Mouse (Mus musculus) MEL (cell line): ENCODE measurements around the gene Rsph3a. TPM values are rescaled to one million over a fixed set of nuclear protein-coding genes. Genes with fewer than 3 reads are reported as not detected.

ENCODE experiments used
- DNase-seq: peaks from one replicate; pipeline ENCODE4 v3.0.0; 2011; ENCODE audit warnings: low read depth, low spot score
- H3K27ac ChIP-seq: 2 replicates; pipeline ENCODE4 v1.5.1; 2012; ENCODE audit warnings: low read depth, mild to moderate bottlenecking, control low read depth, low read length, moderate library complexity; ENCODE audit not compliant: control insufficient read depth
- H3K27me3 ChIP-seq, 2 experiments: fragments of 150-350 bp in 1 of 2; sonication (generic) in 1 of 2; 2 replicates each; pipeline ENCODE4 v1.6.1; 2012; ENCODE audit warnings: low read length in 2 of 2, mild to moderate bottlenecking in 2 of 2, improper control_type of control experiment in 1 of 2, moderate library complexity in 1 of 2; ENCODE audit not compliant: insufficient read depth in 2 of 2, control insufficient read depth in 1 of 2
- H3K36me3 ChIP-seq, 2 experiments: 2 replicates each; pipeline ENCODE4 v1.6.1; 2012 to 2014; ENCODE audit warnings: low read length in 2 of 2, improper control_type of control experiment in 1 of 2, inconsistent platforms in 1 of 2, mild to moderate bottlenecking in 1 of 2; ENCODE audit not compliant: insufficient read depth in 2 of 2, control insufficient read depth in 1 of 2
- H3K4me1 ChIP-seq, 2 experiments: fragments of 150-350 bp in 1 of 2; sonication (generic) in 1 of 2; 2 replicates each; pipeline ENCODE4 v1.6.1; 2012; ENCODE audit warnings: low read length in 2 of 2, improper control_type of control experiment in 1 of 2, mild to moderate bottlenecking in 1 of 2; ENCODE audit not compliant: insufficient read depth in 2 of 2, control insufficient read depth in 1 of 2
- H3K4me3 ChIP-seq, 2 experiments: fragments of 150-350 bp in 1 of 2; sonication (generic) in 1 of 2; 2 replicates each; pipeline ENCODE4 v1.5.1; 2012; ENCODE audit warnings: low read depth in 2 of 2, low read length in 2 of 2, mild to moderate bottlenecking in 2 of 2, moderate library complexity in 2 of 2, control low read depth in 1 of 2, improper control_type of control experiment in 1 of 2; ENCODE audit not compliant: control insufficient read depth in 1 of 2, insufficient read depth in 1 of 2
- H3K79me2 ChIP-seq: 2 replicates; pipeline ENCODE4 v1.6.1; 2012; ENCODE audit warnings: mild to moderate bottlenecking, low read length, moderate library complexity; ENCODE audit not compliant: control insufficient read depth, poor library complexity, insufficient read depth
- H3K9ac ChIP-seq: 2 replicates; pipeline ENCODE4 v1.6.1; 2012; ENCODE audit warnings: low read depth, mild to moderate bottlenecking, control low read depth, low read length, moderate library complexity; ENCODE audit not compliant: control insufficient read depth, poor library complexity, severe bottlenecking
- H3K9me3 ChIP-seq: fragments of 150-350 bp; sonication (generic); replicated peaks from 2 replicates; pipeline ENCODE4 v1.6.1; 2012; ENCODE audit warnings: mild to moderate bottlenecking, low read length, improper control_type of control experiment, moderate library complexity; ENCODE audit not compliant: insufficient read depth
- CHD1 ChIP-seq: IDR thresholded peaks from 2 replicates; pipeline ENCODE4 v1.6.1; 2012; ENCODE audit warnings: low read depth, mild to moderate bottlenecking, inconsistent platforms, low read length, improper control_type of control experiment
- CHD2 ChIP-seq: IDR thresholded peaks from 2 replicates; pipeline ENCODE4 v1.6.1; 2011; ENCODE audit warnings: low read length, improper control_type of control experiment
- CTCF ChIP-seq, 3 experiments: IDR thresholded peaks in 2 of 3; conservative IDR thresholded peaks in 1 of 3; 2 replicates each; pipeline ENCODE4 v1.5.1; 2011 to 2012; ENCODE audit warnings: low read length in 3 of 3, low read depth in 2 of 3, mild to moderate bottlenecking in 2 of 3, improper control_type of control experiment in 1 of 3, inconsistent platforms in 1 of 3, mixed read lengths in 1 of 3, moderate library complexity in 1 of 3; ENCODE audit not compliant: control insufficient read depth in 1 of 3, insufficient read depth in 1 of 3, poor library complexity in 1 of 3, severe bottlenecking in 1 of 3
- EP300 ChIP-seq, 2 experiments: IDR thresholded peaks; 2 replicates each; pipeline ENCODE4 v1.6.1; 2011; ENCODE audit warnings: improper control_type of control experiment in 2 of 2, low read length in 2 of 2, low read depth in 1 of 2, mild to moderate bottlenecking in 1 of 2
- ETS1 ChIP-seq: IDR thresholded peaks from 2 replicates; pipeline ENCODE4 v1.6.1; 2012; ENCODE audit warnings: low read depth, mild to moderate bottlenecking, inconsistent platforms, low read length, improper control_type of control experiment, moderate library complexity
- GABPA ChIP-seq: IDR thresholded peaks from 2 replicates; pipeline ENCODE4 v1.6.1; 2012; ENCODE audit warnings: low read depth, mild to moderate bottlenecking, inconsistent platforms, low read length, improper control_type of control experiment, moderate library complexity
- GATA1 ChIP-seq: IDR thresholded peaks from 2 replicates; pipeline ENCODE4 v1.6.1; 2011; ENCODE audit warnings: low read depth, low read length, improper control_type of control experiment
- HCFC1 ChIP-seq: IDR thresholded peaks from 2 replicates; pipeline ENCODE4 v1.6.1; 2012; ENCODE audit warnings: low read depth, mild to moderate bottlenecking, inconsistent platforms, low read length, improper control_type of control experiment, moderate library complexity
- JUND ChIP-seq: IDR thresholded peaks from 2 replicates; pipeline ENCODE4 v1.6.1; 2011; ENCODE audit warnings: low read depth, mild to moderate bottlenecking, improper control_type of control experiment, low read length
- KAT2A ChIP-seq: conservative IDR thresholded peaks from 2 replicates; pipeline ENCODE4 v1.6.1; 2012; ENCODE audit warnings: low read depth, low read length, improper control_type of control experiment, inconsistent platforms
- MAFK ChIP-seq: IDR thresholded peaks from 2 replicates; pipeline ENCODE4 v1.6.1; 2011; ENCODE audit warnings: low read depth, mild to moderate bottlenecking, low read length, improper control_type of control experiment, borderline replicate concordance
- MAX ChIP-seq: IDR thresholded peaks from 2 replicates; pipeline ENCODE4 v1.6.1; 2011; ENCODE audit warnings: low read length, improper control_type of control experiment
- POLR2AphosphoS2 ChIP-seq: IDR thresholded peaks from 2 replicates; pipeline ENCODE4 v1.6.1; 2011; ENCODE audit warnings: low read length, improper control_type of control experiment
- POLR2AphosphoS5 ChIP-seq: IDR thresholded peaks from 2 replicates; pipeline ENCODE4 v1.6.1; 2012; ENCODE audit warnings: low read depth, borderline replicate concordance, mild to moderate bottlenecking, inconsistent platforms, low read length, moderate library complexity, mixed read lengths
- SMC3 ChIP-seq: IDR thresholded peaks from 2 replicates; pipeline ENCODE4 v1.6.1; 2011; ENCODE audit warnings: low read depth, low read length, improper control_type of control experiment
- TAL1 ChIP-seq: IDR thresholded peaks from 2 replicates; pipeline ENCODE4 v1.6.1; 2012; ENCODE audit warnings: mild to moderate bottlenecking, inconsistent platforms, low read length, moderate library complexity, mixed read lengths
- TCF12 ChIP-seq: IDR thresholded peaks from 2 replicates; pipeline ENCODE4 v1.6.1; 2014; ENCODE audit warnings: low read depth, mild to moderate bottlenecking, inconsistent platforms, low read length, improper control_type of control experiment, moderate library complexity
- UBTF ChIP-seq: IDR thresholded peaks from 2 replicates; pipeline ENCODE4 v1.6.1; 2012; ENCODE audit warnings: low read depth, mild to moderate bottlenecking, inconsistent platforms, low read length, improper control_type of control experiment, moderate library complexity, borderline replicate concordance; ENCODE audit not compliant: insufficient read depth
- USF1 ChIP-seq: IDR thresholded peaks from 2 replicates; pipeline ENCODE4 v1.6.1; 2014; ENCODE audit warnings: low read depth, mild to moderate bottlenecking, inconsistent platforms, low read length, improper control_type of control experiment, moderate library complexity
- USF2 ChIP-seq, 2 experiments: IDR thresholded peaks; 2 replicates each; pipeline ENCODE4 v1.6.1; 2011 to 2012; ENCODE audit warnings: improper control_type of control experiment in 2 of 2, low read length in 2 of 2, borderline replicate concordance in 1 of 2, inconsistent platforms in 1 of 2, low read depth in 1 of 2, mild to moderate bottlenecking in 1 of 2; ENCODE audit not compliant: insufficient read depth in 1 of 2
- ZC3H11A ChIP-seq: IDR thresholded peaks from 2 replicates; pipeline ENCODE4 v1.6.1; 2012; ENCODE audit warnings: low read depth, mild to moderate bottlenecking, inconsistent platforms, low read length, improper control_type of control experiment
- ZKSCAN1 ChIP-seq: IDR thresholded peaks from 2 replicates; pipeline ENCODE4 v1.6.1; 2012; ENCODE audit warnings: low read depth, mild to moderate bottlenecking, inconsistent platforms, low read length, improper control_type of control experiment, moderate library complexity
- ZNF384 ChIP-seq: IDR thresholded peaks from 2 replicates; pipeline ENCODE4 v1.6.1; 2012; ENCODE audit warnings: low read depth, mild to moderate bottlenecking, inconsistent platforms, low read length, improper control_type of control experiment
- polyA plus RNA-seq, 2 experiments: library from polyadenylated mRNA; stranded (reverse) in 1 of 2; unstranded in 1 of 2; fragments of >175 nt in 1 of 2; fragments of >200 nt in 1 of 2; gene quantifications; 2 replicates each; pipeline versions ENCODE4 v1.2.1 to v1.2.4; 2012; ENCODE audit warnings: low replicate concordance in 2 of 2, low read depth in 1 of 2; ENCODE audit not compliant: insufficient read length in 2 of 2, insufficient read depth in 1 of 2, missing spikeins in 1 of 2
- total RNA-seq: library from RNA; depleted of rRNA; stranded (reverse); fragments of 300-350 nt; gene quantifications from 2 replicates; pipeline ENCODE4 v1.2.3, GENCODE M21; 2012

Gene Rsph3a
- total and polyA plus RNA-seq, 3 experiments, result 18.7 to 37.4 TPM; not detected in 1

DNA sequence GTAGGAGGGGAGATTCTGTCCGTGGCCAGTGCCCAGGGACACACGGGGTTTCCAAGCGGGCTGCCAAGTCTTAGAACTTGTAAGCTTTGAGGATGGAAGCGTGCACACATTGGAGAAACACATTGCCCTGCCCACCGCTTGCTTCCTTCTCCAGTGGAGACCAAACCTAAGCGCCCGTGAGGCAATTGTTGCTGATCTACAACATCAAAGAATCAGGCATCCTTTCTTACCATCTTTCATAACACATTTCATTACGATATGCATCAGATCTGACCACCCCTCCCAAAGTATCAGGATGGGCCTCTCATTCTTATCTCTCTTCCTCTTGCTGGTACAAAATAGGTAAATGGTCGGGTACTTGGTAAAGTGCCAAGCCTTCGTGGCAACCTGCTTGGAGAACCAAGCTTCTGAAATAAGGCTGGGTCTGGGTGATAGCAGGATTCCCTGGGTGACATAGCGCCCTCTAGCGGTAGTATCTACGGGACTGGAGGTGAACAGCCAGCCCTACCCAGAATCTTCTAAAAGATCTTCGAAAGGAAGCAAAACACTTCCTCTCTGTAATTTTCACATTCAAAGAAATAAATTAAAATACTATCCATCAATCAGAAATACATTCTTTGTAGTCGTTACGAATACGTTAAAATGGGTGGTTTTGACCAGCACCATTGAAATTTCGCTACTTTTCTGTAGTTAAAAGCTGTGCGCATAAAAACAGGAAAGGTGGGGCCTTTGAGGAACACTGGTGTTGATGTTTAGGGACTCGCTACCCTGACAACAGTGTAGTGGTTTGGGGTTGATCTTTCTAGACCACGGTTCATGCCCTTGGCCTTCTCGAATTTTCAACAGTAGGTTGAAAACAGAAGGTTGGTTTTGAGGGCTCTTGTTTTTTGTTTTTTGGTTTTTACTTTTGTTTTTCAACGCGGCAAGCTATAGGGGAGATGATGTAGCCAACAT, 17.6 kb upstream of the Rsph3a start (continued):
- TF ChIP-seq TCF12 (peak; percentile 58), ZNF384 (no peak), USF1 (no peak), JUND (no peak), TAL1 (peak; percentile 54), POLR2AphosphoS5 (no peak), ZKSCAN1 (no peak), GATA1 (peak; percentile 66), CHD1 (no peak), USF2 (IDR thresholded peaks at IDR 0.05; ENCODE audit: borderline replicate concordance in 1 of 2, insufficient read depth in 1 of 2, low read depth in 1 of 2, low read length in 2 of 2) (no peak), POLR2AphosphoS2 (no peak), HCFC1 (no peak), SMC3 (peak; percentile 67), CTCF (IDR thresholded peaks at IDR 0.05 in 2 of 3, conservative IDR thresholded peaks at IDR 0.05 in 1 of 3; ENCODE audit: control insufficient read depth in 1 of 3, insufficient read depth in 1 of 3, low read depth in 2 of 3, low read length in 3 of 3, poor library complexity in 1 of 3, severe bottlenecking in 1 of 3) (peak; percentile 86 to 92 (median 90))
- TF ChIP-seq, all 39 proteins: peak for 11

DNA sequence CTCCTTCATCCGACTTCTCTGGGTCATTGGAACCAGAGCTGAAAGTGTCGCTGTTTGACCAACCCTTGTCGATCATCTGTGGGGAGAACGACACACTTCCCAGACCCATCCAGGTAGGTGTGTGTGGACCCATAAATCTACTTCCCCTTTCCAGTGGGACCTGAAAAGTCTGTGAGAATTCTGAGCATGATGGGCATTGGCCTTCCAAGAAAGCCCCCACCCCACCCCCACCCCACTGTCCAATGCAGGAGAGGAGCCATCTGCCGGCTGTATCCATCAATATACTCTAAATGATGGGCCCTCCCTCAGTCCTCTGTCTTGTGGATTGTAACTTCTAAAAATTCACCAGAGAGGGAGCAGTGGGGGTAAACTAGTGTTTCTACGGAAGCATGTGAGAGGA, 16.8 kb upstream of the Rsph3a start:
- DNase-seq, result no peak
- no peaks in the 10 kb centered on the region for H3K9me3 ChIP-seq
- H3K9ac ChIP-seq, result no peak overlapping the region
- H3K36me3 ChIP-seq, result peaks cover 1 to 27% of the 10 kb centered on the region in 2 experiments; a peak in 3 of 4 replicates
- H3K4me1 ChIP-seq, result peaks cover 13 to 21% of the 10 kb centered on the region in 2 experiments
- TF ChIP-seq CHD1 (no peak), CTCF (IDR thresholded peaks at IDR 0.05 in 2 of 3, conservative IDR thresholded peaks at IDR 0.05 in 1 of 3; ENCODE audit: control insufficient read depth in 1 of 3, insufficient read depth in 1 of 3, low read depth in 2 of 3, low read length in 3 of 3, poor library complexity in 1 of 3, severe bottlenecking in 1 of 3) (no peak), USF1 (no peak), CHD2 (no peak), KAT2A (no peak), ZKSCAN1 (no peak), ETS1 (no peak), POLR2AphosphoS5 (no peak), MAX (no peak), ZC3H11A (no peak), UBTF (no peak), GABPA (no peak), MAFK (no peak), EP300 (IDR thresholded peaks at IDR 0.05; ENCODE audit: low read depth in 1 of 2, low read length in 2 of 2) (no peak), POLR2AphosphoS2 (no peak)
- no peaks in the 10 kb centered on the region for H3K27me3 ChIP-seq
- no peak overlapping the region for H3K4me3 ChIP-seq
- H3K27ac ChIP-seq, result no peak overlapping the region
- peaks cover 3% of the 10 kb centered on the region; the same call in 1 of the 2 replicates for H3K79me2 ChIP-seq
